Mouse (Mus musculus): ENCODE measurements at regions not wholly inside any gene's neighbourhood (a gene's known extent, or its start where the extent isn't known, plus 50 kb on each side); places are given as distances from the start of the nearest gene placed in this dataset.

DNA sequence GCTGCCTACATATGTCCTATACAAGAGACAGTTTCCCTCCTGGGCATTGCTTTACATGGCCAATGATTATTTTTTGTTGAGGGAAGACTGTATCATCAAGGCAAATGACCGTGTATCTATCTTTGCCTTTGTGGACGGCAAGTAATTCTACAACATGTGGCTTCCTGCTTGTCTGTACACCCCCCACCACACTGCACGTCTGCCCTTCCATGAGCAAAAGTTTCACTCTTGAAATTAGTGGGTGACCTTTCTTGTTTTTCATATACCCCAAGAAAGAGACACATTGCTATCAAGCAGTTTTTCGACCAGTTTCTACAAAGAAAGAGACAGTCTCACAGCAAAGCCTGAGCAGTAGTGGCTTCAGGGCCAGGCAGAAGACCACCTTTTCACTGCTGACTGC is 180.5 kb upstream of the Prdm1 start:
- no peak overlapping the region for H3ac ChIP-seq (ENCODE audit: control insufficient read depth, insufficient read length, low read depth)
- TF ChIP-seq FOSL1 (IDR thresholded peaks at IDR 0.05; ENCODE audit: insufficient read depth, low read length, poor library complexity, severe bottlenecking) (no peak), CEBPB (IDR thresholded peaks at IDR 0.05; ENCODE audit: low read depth) (no peak), MYOG (IDR thresholded peaks at IDR 0.05; ENCODE audit: control insufficient read depth, extremely low read depth, insufficient read length) (no peak), MAX (IDR thresholded peaks at IDR 0.05) (no peak), MYOD1 (IDR thresholded peaks at IDR 0.05; ENCODE audit: control insufficient read depth, insufficient read length, low read depth) (no peak), USF1 (IDR thresholded peaks at IDR 0.05; ENCODE audit: low read depth) (no peak), CTCF (IDR thresholded peaks at IDR 0.05; ENCODE audit: control insufficient read depth, insufficient read depth, insufficient read length) (no peak)
- H3K79me3 ChIP-seq (ENCODE audit: low read depth): no peaks in the 10 kb centered on the region
- no peaks in the 10 kb centered on the region for H3K27me3 ChIP-seq (ENCODE audit: control insufficient read depth, insufficient read depth, insufficient read length)
- no peak overlapping the region for H3K4me3 ChIP-seq (ENCODE audit: insufficient read depth, poor library complexity, severe bottlenecking)
- H3K79me2 ChIP-seq (ENCODE audit: control insufficient read depth, insufficient read depth): no peaks in the 10 kb centered on the region
- H3K36me3 ChIP-seq (ENCODE audit: control insufficient read depth, insufficient read depth): no peaks in the 10 kb centered on the region

- Histone ChIP-seq H3ac (ENCODE audit: control insufficient read depth, insufficient read length, low read depth) (no peak overlapping the region), H3K79me2 (ENCODE audit: control insufficient read depth, insufficient read depth) (no peaks in the 10 kb centered on the region), H3K4me3 (ENCODE audit: insufficient read depth, poor library complexity, severe bottlenecking) (no peak overlapping the region), H3K79me3 (ENCODE audit: low read depth) (no peaks in the 10 kb centered on the region), H3K27me3 (ENCODE audit: control insufficient read depth, insufficient read depth, insufficient read length) (no peaks in the 10 kb centered on the region), H3K36me3 (ENCODE audit: control insufficient read depth, insufficient read depth) (no peaks in the 10 kb centered on the region)
- no peak for TF ChIP-seq MYOD1 (IDR thresholded peaks at IDR 0.05; ENCODE audit: control insufficient read depth, insufficient read length, low read depth)
- no peak for TF ChIP-seq CEBPB (IDR thresholded peaks at IDR 0.05; ENCODE audit: low read depth)
- no peak for TF ChIP-seq MYOG (IDR thresholded peaks at IDR 0.05; ENCODE audit: control insufficient read depth, extremely low read depth, insufficient read length)
- TF ChIP-seq CTCF (IDR thresholded peaks at IDR 0.05; ENCODE audit: control insufficient read depth, insufficient read depth, insufficient read length): no peak
- TF ChIP-seq USF1 (IDR thresholded peaks at IDR 0.05; ENCODE audit: low read depth): no peak
- TF ChIP-seq MAX (IDR thresholded peaks at IDR 0.05): no peak
- no peak for TF ChIP-seq FOSL1 (IDR thresholded peaks at IDR 0.05; ENCODE audit: insufficient read depth, low read length, poor library complexity, severe bottlenecking)
Measured at GRCm38 (mm10) chr10:44704143-44704542, 175.8 kb upstream of the Prdm1 start.

DNA sequence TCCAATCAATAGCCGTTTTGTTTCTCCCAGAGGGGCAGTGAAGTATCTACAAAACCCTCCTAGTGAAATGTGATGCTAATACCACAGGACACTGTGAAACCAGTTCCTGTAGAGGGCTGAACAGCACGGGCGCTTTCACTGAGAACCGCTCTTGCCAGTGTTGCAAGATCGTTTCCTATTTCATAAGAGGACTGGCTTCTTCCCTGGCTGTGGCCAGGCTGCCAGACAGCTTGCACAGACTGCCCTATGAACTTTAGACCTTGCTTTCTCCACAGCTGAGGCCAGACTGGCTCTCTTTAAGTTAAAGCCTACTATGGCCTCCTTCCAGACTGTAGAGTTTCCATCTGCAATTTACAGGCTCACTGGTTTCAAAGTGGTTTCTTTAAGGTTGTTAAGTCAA is 173.8 kb upstream of the Prdm1 start:
- H3K4me3 ChIP-seq (ENCODE audit: insufficient read depth, poor library complexity, severe bottlenecking): no peak overlapping the region
- H3K79me2 ChIP-seq (ENCODE audit: control insufficient read depth, insufficient read depth): no peaks in the 10 kb centered on the region
- TF ChIP-seq MYOG (IDR thresholded peaks at IDR 0.05; ENCODE audit: control insufficient read depth, extremely low read depth, insufficient read length): no peak
- no peak for TF ChIP-seq FOSL1 (IDR thresholded peaks at IDR 0.05; ENCODE audit: insufficient read depth, low read length, poor library complexity, severe bottlenecking)
- no peak for TF ChIP-seq MAX (IDR thresholded peaks at IDR 0.05)
- TF ChIP-seq USF1 (IDR thresholded peaks at IDR 0.05; ENCODE audit: low read depth): no peak
- no peak for TF ChIP-seq CEBPB (IDR thresholded peaks at IDR 0.05; ENCODE audit: low read depth)
- no peak for TF ChIP-seq CTCF (IDR thresholded peaks at IDR 0.05; ENCODE audit: control insufficient read depth, insufficient read depth, insufficient read length)
- no peak for TF ChIP-seq MYOD1 (IDR thresholded peaks at IDR 0.05; ENCODE audit: control insufficient read depth, insufficient read length, low read depth)
- no peaks in the 10 kb centered on the region for H3K36me3 ChIP-seq (ENCODE audit: control insufficient read depth, insufficient read depth)
- no peak overlapping the region for H3ac ChIP-seq (ENCODE audit: control insufficient read depth, insufficient read length, low read depth)
- no peaks in the 10 kb centered on the region for H3K27me3 ChIP-seq (ENCODE audit: control insufficient read depth, insufficient read depth, insufficient read length)
- no peaks in the 10 kb centered on the region for H3K79me3 ChIP-seq (ENCODE audit: low read depth)

GRCm38 (mm10) chr10:44699988-44700537 is 171.8 kb upstream of the Prdm1 start:
- Histone ChIP-seq H3K36me3 (ENCODE audit: control insufficient read depth, insufficient read depth) (no peaks in the 10 kb centered on the region), H3ac (ENCODE audit: control insufficient read depth, insufficient read length, low read depth) (no peak overlapping the region)
- no peak for TF ChIP-seq USF1 (IDR thresholded peaks at IDR 0.05; ENCODE audit: low read depth)
- no peak for TF ChIP-seq FOSL1 (IDR thresholded peaks at IDR 0.05; ENCODE audit: insufficient read depth, low read length, poor library complexity, severe bottlenecking)
- TF ChIP-seq CEBPB (IDR thresholded peaks at IDR 0.05; ENCODE audit: low read depth): no peak
- no peak for TF ChIP-seq CTCF (IDR thresholded peaks at IDR 0.05; ENCODE audit: control insufficient read depth, insufficient read depth, insufficient read length)
- TF ChIP-seq MYOG (IDR thresholded peaks at IDR 0.05; ENCODE audit: control insufficient read depth, extremely low read depth, insufficient read length): no peak
- TF ChIP-seq MAX (IDR thresholded peaks at IDR 0.05): no peak
- no peak for TF ChIP-seq MYOD1 (IDR thresholded peaks at IDR 0.05; ENCODE audit: control insufficient read depth, insufficient read length, low read depth)

GRCm38 (mm10) chr10:44697966-44698365 is 169.7 kb upstream of the Prdm1 start:
- Histone ChIP-seq H3K36me3 (ENCODE audit: control insufficient read depth, insufficient read depth) (no peaks in the 10 kb centered on the region), H3ac (ENCODE audit: control insufficient read depth, insufficient read length, low read depth) (no peak overlapping the region), H3K27me3 (ENCODE audit: control insufficient read depth, insufficient read depth, insufficient read length) (no peaks in the 10 kb centered on the region), H3K79me3 (ENCODE audit: low read depth) (no peaks in the 10 kb centered on the region), H3K79me2 (ENCODE audit: control insufficient read depth, insufficient read depth) (no peaks in the 10 kb centered on the region), H3K4me3 (ENCODE audit: insufficient read depth, poor library complexity, severe bottlenecking) (no peak overlapping the region)
- TF ChIP-seq CTCF (IDR thresholded peaks at IDR 0.05; ENCODE audit: control insufficient read depth, insufficient read depth, insufficient read length): no peak
- peak; percentile 72 for TF ChIP-seq CEBPB (IDR thresholded peaks at IDR 0.05; ENCODE audit: low read depth)
- TF ChIP-seq FOSL1 (IDR thresholded peaks at IDR 0.05; ENCODE audit: insufficient read depth, low read length, poor library complexity, severe bottlenecking): no peak

More at GRCm38 (mm10) chr10:44699988-44700537, 171.8 kb upstream of the Prdm1 start:
- no peak overlapping the region for H3K4me3 ChIP-seq (ENCODE audit: insufficient read depth, poor library complexity, severe bottlenecking)
- no peaks in the 10 kb centered on the region for H3K27me3 ChIP-seq (ENCODE audit: control insufficient read depth, insufficient read depth, insufficient read length)
- no peaks in the 10 kb centered on the region for H3K79me2 ChIP-seq (ENCODE audit: control insufficient read depth, insufficient read depth)
- no peaks in the 10 kb centered on the region for H3K79me3 ChIP-seq (ENCODE audit: low read depth)

DNA sequence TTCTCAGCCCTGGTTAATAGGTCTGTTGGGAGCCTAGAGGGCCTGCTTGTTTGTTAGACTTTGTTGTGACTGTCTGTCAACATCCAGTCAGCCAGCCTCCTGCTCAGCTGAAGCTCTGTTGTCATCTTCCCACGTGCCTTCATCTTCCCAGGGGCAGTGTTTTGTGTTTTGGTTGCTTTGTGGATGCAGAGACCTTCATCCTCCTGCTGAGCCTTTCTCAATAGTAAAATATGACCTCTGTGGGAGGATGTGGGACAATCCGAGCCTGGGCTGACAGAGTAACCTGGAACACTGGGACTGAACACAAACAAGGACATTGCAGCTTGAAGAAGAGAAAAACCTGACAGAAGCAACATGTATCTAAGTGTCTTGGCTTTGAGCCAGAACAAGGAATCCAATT is 168.7 kb upstream of the Prdm1 start:
- no peaks in the 10 kb centered on the region for H3K36me3 ChIP-seq (ENCODE audit: control insufficient read depth, insufficient read depth)
- H3K79me2 ChIP-seq (ENCODE audit: control insufficient read depth, insufficient read depth): no peaks in the 10 kb centered on the region
- no peak overlapping the region for H3ac ChIP-seq (ENCODE audit: control insufficient read depth, insufficient read length, low read depth)
- no peak overlapping the region for H3K4me3 ChIP-seq (ENCODE audit: insufficient read depth, poor library complexity, severe bottlenecking)
- no peak for TF ChIP-seq CTCF (IDR thresholded peaks at IDR 0.05; ENCODE audit: control insufficient read depth, insufficient read depth, insufficient read length)
- no peak for TF ChIP-seq MAX (IDR thresholded peaks at IDR 0.05)
- no peak for TF ChIP-seq USF1 (IDR thresholded peaks at IDR 0.05; ENCODE audit: low read depth)
- no peaks in the 10 kb centered on the region for H3K27me3 ChIP-seq (ENCODE audit: control insufficient read depth, insufficient read depth, insufficient read length)
- H3K79me3 ChIP-seq (ENCODE audit: low read depth): no peaks in the 10 kb centered on the region
